10 mouse cellular contexts compared by ENCODE assay signal in the genomic region with DNA sequence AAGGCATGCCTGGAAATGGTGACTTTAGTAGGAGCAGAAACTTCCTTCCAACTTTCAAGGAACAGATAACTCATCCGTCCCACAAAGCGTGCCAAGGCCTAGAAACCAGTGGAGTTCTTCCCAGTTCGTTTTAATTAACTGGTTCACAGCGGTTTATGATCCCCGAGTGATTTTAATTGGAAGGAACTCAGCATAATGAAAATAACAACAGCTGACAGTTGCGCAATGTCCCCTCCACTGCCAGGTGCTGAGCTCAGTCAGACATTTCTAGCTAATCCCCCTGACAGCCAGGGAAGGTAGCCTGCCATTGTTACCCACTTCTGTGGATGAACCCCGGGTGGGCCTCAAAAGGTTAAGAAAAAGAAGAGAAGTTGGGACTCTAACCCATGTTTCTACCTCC. TPM values are rescaled to one million over a fixed set of nuclear protein-coding genes. Genes with fewer than 3 reads are reported as not detected.
A peak's percentile ranks its signal among the peaks of the same experiment; 100 is the strongest.
DNase-seq lines count a peak whose midpoint lies in the region; ATAC-seq lines count a peak whose summit lies in the region.
"Had no signal": no experiment of that assay in that cellular context is flagged by ENCODE, and none has a peak within 500 bp of the region (broad histone marks: within the 10 kb centered on the region; RNA-seq: fewer than 3 reads in every experiment).

No protein-coding gene starts in this region.

- peak; percentile 61 for DNase-seq in adrenal gland, postnatal 10 days
- DNase-seq in adrenal gland, postnatal 4 days (ENCODE audit: low spot score in 2 of 2), result no peak
- DNase-seq in kidney, postnatal 36 days, result peak; percentile 12 to 42
- DNase-seq in gastrocnemius, adult 8-10 months (ENCODE audit: low spot score in 2 of 2), result peak; percentile 30 to 35
- DNase-seq in limb, embryonic 10.5 days (ENCODE audit: low spot score), result no peak
- DNase-seq in cerebellum, adult 9-10 months, result no peak
- no peak for DNase-seq in left cerebral cortex, postnatal 36 days (ENCODE audit: low spot score in 2 of 2)
- DNase-seq: lung, postnatal 14 days had no signal

- 58% methylated on average over 7 of the region's 7 CpGs for WGBS in kidney, embryonic 15.5 days
- WGBS in limb, embryonic 10.5 days, result 59% methylated on average over 7 of the region's 7 CpGs

- ATAC-seq in kidney, embryonic 15.5 days (replicated peaks; ENCODE audit: low FRiP score), result no peak

- intact Hi-C loops in left cerebral cortex, postnatal 36 days (cut with DNase I), result no loop called here

- H3K27me3 ChIP-seq in kidney, embryonic 15.5 days, result no peaks in the 10 kb centered on the region
- no peaks in the 10 kb centered on the region for H3K27me3 ChIP-seq in limb, embryonic 10.5 days (ENCODE audit: low read depth, poor library complexity, severe bottlenecking)

- H3K36me3 ChIP-seq in kidney, embryonic 15.5 days, result no peaks in the 10 kb centered on the region
- peaks cover 5% of the 10 kb centered on the region; the same call in 1 of the 2 replicates for H3K36me3 ChIP-seq in limb, embryonic 10.5 days

- H3K4me2 ChIP-seq in kidney, embryonic 15.5 days, result no peak overlapping the region

- H3K4me3 ChIP-seq in kidney, embryonic 15.5 days (replicated peaks), result no peak overlapping the region
- no peak overlapping the region for H3K4me3 ChIP-seq in limb, embryonic 10.5 days
- H3K4me3 ChIP-seq: left cerebral cortex, adult 2 months had no signal

- no peak overlapping the region for H3K27ac ChIP-seq in kidney, embryonic 15.5 days
- peak overlapping the region; percentile 54; the same call in 1 of the 2 replicates for H3K27ac ChIP-seq in limb, embryonic 10.5 days
- H3K27ac ChIP-seq: left cerebral cortex, adult 2 months had no signal

- H3K9me3 ChIP-seq in kidney, embryonic 15.5 days (replicated peaks), result no peaks in the 10 kb centered on the region
- H3K9me3 ChIP-seq in limb, embryonic 10.5 days (replicated peaks), result no peaks in the 10 kb centered on the region

- H3K9ac ChIP-seq in kidney, embryonic 15.5 days, result no peak overlapping the region

- peaks cover 11% of the 10 kb centered on the region; the same call in 1 of the 2 replicates for H3K4me1 ChIP-seq in kidney, embryonic 15.5 days
- H3K4me1 ChIP-seq in limb, embryonic 10.5 days, result peaks cover 64% of the 10 kb centered on the region

RNA-seq across cellular contexts. Expression of gene Usp29, which starts 18.8 kb away (rescaled TPM):
- 1 to 10 TPM; 2.8 to 4.0 TPM for total RNA-seq in adrenal gland, postnatal 10 days (2021)
- total RNA-seq in adrenal gland, postnatal 4 days (2021), result 1 to 10 TPM; 8.3 to 8.5 TPM
- polyA plus RNA-seq in kidney, embryonic 15.5 days (2015; fragmentation: Nextera tagmentation; extraction: Ambion mirVana), result 5.1 and 7.3 TPM in 2 replicates
- total RNA-seq in gastrocnemius, adult 8-10 months (2022), result not detected
- 25.1 and 25.4 TPM in 2 replicates for polyA plus RNA-seq in limb, embryonic 10.5 days (2016; fragmentation: Nextera tagmentation; extraction: Ambion mirVana)
- total RNA-seq in left cerebral cortex, postnatal 36 days (2021), result 10 to 100 TPM; 32.8 to 44.1 TPM

RNA-seq across cellular contexts. Expression of gene Peg3, which starts 19.0 kb away (rescaled TPM):
- 100 to 1,000 TPM in 1 of 2 experiments, 10 to 100 TPM in 1; 97.3 to 102 TPM for total RNA-seq in adrenal gland, postnatal 10 days (2021)
- total RNA-seq in adrenal gland, postnatal 4 days (2021), result 100 to 1,000 TPM; 191 to 197 TPM
- 164 and 168 TPM in 2 replicates for polyA plus RNA-seq in kidney, embryonic 15.5 days (2015; fragmentation: Nextera tagmentation; extraction: Ambion mirVana)
- total RNA-seq in gastrocnemius, adult 8-10 months (2022), result 1 to 10 TPM; 2.0 to 3.8 (median 2.5) TPM
- 378 and 427 TPM in 2 replicates for polyA plus RNA-seq in limb, embryonic 10.5 days (2016; fragmentation: Nextera tagmentation; extraction: Ambion mirVana)
- total RNA-seq in left cerebral cortex, postnatal 36 days (2021), result 100 to 1,000 TPM; 176 to 235 TPM

RNA-seq across cellular contexts. Expression of gene Zim1, which starts 52.9 kb away (rescaled TPM):
- total RNA-seq in adrenal gland, postnatal 10 days (2021), result 10 to 100 TPM; 28.9 to 33.8 TPM
- total RNA-seq in adrenal gland, postnatal 4 days (2021), result 10 to 100 TPM; 61.7 to 69.0 TPM
- 4.0 TPM in 2 replicates for polyA plus RNA-seq in kidney, embryonic 15.5 days (2015; fragmentation: Nextera tagmentation; extraction: Ambion mirVana)
- total RNA-seq in gastrocnemius, adult 8-10 months (2022), result 1 to 10 TPM; 2.2 to 2.8 (median 2.5) TPM
- polyA plus RNA-seq in limb, embryonic 10.5 days (2016; fragmentation: Nextera tagmentation; extraction: Ambion mirVana), result 2.7 and 3.8 TPM in 2 replicates
- total RNA-seq in left cerebral cortex, postnatal 36 days (2021), result 1 to 10 TPM; 2.6 to 6.4 TPM

Comparison
In these comparisons a context has a peak if more than half of its experiments do, and no peak if none do; other contexts are left out.
1. DNase-seq: peak in adrenal gland, postnatal 10 days (single experiment), kidney, postnatal 36 days (2 of 2) and gastrocnemius, adult 8-10 months (2 of 2); none in adrenal gland, postnatal 4 days (0 of 2), limb, embryonic 10.5 days (single experiment), cerebellum, adult 9-10 months (single experiment) and left cerebral cortex, postnatal 36 days (0 of 2).
2. RNA of gene Peg3, which starts 19.0 kb away (total RNA-seq): 176 to 235 TPM in left cerebral cortex, postnatal 36 days, 191 to 197 TPM in adrenal gland, postnatal 4 days and 97.3 to 102 TPM in adrenal gland, postnatal 10 days; 2.0 to 3.8 TPM in gastrocnemius, adult 8-10 months; every median in the first group is over 10 times any median in the second.
3. RNA of gene Zim1, which starts 52.9 kb away (total RNA-seq): 61.7 to 69.0 TPM in adrenal gland, postnatal 4 days and 28.9 to 33.8 TPM in adrenal gland, postnatal 10 days; 2.6 to 6.4 TPM in left cerebral cortex, postnatal 36 days and 2.2 to 2.8 TPM in gastrocnemius, adult 8-10 months; every median in the first group is over 4 times any median in the second.